Mouse (Mus musculus) telencephalon, adult 2 months (tissue): ENCODE measurements at regions not wholly inside any gene's neighbourhood (a gene's known extent, or its start where the extent isn't known, plus 50 kb on each side); places are given as distances from the start of the nearest gene placed in this dataset.
"Not testable (repeated sequence)": the region's sequence is repeated elsewhere in the genome, so short reads cannot be mapped to it uniquely, and the experiment has no call there.

Experiments
- DNase-seq: peaks from one replicate; pipeline ENCODE4 v3.0.0-alpha.2; 2011; ENCODE audit warnings: low read depth, low spot score

DNA sequence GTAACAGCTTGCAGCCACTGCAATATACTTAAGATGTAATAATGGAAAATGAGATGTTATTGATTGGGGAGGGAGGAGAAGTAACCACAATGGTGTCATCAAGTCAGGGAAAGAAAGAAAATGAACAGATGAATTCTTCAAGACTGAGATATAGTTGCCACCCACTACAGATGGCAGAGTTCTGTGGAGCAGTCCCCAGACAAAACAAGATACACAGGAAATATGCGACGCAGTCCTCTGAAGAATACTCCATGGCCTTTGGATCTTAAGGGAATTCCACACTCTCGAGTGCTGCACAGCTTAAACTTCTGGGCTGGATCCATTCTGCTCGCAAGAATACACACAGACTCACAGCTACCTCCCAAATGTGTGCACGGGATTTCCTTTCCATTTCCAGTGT lies 113.4 kb downstream of the Sox4 start:
- DNase-seq, result no peak

DNA sequence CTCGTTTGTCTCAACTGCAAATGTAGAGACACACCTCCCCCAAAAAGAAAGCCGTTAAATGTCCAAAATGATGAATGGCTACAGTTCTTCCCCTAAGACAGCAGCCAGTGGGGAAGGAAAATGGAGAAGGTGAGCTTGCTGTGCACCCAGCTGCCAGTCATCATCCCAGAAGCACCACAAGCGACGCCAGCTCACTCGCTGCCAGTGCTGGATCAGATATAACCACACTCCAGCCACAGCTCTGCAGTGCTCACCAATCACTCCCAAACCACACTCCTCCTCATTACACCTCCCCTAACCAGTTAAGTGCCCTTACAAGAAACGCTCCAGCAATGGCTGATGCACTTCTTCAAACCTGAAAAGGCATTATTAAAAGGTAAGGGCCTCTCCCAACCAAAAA lies 114.4 kb downstream of the Sox4 start:
- DNase-seq, result no peak

DNA sequence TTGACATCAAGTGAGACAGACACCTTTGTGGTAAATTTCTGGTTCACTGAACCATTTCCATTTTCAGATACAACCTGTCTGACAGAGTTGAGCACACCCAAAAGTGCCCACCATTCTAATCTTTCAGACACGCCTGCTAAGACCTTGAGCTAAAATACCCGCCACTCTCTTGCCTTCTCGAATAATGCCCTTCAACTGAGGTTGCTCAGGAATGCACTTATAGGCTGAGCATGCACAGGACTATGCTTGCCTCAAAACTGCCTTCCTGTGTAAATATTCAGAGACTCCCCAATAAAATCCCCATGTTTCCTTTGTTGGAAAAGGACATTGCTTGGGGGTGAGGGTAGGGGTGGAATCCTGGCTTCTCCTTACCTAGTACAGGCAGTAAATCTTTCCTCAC lies 115.3 kb downstream of the Sox4 start:
- DNase-seq, result no peak

DNA sequence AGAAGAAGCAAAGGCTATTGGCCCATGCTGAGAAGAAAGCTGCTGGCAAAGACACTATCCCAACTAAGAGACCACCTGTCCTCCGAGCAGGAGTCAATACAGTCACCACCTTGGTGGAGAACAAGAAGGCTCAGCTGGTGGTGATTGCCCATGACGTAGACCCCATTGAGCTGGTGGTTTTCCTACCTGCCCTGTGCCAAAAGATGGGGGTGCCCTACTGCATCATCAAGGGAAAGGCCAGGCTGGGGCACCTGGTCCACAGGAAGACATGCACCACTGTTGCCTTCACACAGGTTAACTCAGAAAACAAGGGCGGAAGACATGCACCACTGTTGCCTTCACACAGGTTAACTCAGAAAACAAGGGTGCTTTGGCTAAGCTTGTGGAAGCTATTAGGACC lies 116.3 kb downstream of the Sox4 start:
- not testable (repeated sequence) for DNase-seq

DNA sequence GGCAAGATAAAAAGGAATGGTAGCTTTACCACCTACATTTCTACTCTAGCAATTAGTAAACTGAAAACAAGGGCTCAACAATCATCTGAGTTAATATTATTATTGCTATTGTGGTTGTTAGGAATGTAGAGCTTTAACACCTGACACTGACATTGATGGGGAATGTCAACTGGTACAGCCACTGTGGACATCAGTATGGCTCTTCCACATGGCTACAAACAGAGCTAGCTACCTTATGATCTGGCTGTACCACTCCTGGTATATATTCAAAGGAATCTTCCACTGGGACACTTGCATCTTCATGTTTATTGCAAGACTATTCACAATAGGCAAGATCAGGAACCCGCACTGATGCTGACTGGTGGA lies 119.8 kb downstream of the Sox4 start:
- DNase-seq, result no peak

DNA sequence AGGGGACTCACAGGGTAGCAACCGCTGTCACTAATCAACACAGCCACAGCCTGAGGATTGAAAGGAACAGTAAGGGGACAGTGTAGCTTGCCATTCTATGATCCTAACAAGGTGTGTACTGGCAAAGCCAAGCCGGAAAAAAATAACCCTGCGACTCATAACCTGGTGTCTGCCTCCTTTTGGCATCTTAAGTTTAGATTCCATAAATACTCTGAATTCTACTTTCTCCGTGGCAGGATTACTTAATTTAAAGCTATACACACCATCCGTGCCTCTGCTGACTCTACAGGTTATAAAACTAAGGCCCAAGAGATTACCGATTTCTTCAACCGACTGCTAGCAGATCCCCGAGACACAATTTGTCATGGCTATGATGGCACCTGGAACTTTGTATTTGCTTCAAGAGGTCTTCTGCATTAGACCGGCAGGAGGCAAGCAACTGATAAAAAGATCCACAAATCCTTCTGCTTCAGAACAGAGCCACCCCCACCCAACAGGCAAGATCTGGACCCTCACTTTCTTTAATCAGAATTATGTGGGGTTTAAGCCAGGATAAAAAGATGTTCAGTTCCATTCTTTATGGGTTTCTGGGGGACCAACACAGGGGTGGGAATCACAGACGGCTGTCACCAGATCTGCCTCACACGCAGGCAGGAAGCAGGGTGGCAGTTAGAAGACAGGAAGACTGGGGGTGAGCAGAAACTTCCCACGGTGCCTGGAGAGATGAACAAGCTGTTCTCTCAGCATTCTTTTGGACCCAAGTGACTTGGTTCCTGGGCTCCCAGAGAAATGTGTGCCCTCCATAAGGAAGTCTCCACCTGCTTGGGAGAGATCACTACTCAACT lies 120.4 kb downstream of the Sox4 start:
- no peak for DNase-seq

DNA sequence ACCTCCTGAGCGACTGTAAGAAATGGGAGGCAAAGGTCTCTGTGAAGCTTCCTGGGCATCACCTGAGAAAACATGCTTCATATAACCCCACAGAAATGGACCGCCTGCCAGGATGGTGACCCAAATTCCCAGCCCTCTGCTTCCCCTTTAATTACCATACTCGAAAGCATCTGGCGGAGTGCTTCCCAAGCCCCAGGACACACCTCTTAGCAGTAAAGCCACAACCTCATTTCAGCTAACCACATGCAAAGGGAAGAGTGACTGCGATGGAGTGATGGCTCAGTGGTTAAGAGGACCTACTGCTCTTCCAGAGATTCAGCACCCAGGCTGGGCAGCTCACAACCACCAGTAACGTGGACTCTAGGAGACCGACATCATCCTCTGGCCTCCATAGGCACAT lies 127.2 kb downstream of the Sox4 start:
- DNase-seq, result no peak

DNA sequence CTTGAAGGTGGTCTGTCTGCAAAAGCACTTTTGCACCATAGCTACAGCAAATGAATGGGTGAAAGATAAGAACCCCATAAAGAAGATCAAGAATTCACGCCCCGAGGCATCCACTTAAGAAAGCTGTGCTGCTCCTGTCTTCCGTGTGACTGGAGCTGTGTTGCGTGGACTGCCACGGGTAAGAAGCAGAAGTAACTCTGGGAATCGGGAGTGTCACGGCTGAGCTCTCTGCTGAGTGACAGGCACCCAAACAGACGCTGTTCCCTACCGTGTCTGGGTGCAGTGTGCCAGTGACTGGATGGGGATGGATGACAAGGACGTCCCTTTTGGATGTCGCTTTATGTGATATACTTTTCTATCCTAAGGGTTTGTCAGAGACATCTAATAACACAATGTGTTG lies 129.5 kb downstream of the Sox4 start:
- no peak for DNase-seq

DNA sequence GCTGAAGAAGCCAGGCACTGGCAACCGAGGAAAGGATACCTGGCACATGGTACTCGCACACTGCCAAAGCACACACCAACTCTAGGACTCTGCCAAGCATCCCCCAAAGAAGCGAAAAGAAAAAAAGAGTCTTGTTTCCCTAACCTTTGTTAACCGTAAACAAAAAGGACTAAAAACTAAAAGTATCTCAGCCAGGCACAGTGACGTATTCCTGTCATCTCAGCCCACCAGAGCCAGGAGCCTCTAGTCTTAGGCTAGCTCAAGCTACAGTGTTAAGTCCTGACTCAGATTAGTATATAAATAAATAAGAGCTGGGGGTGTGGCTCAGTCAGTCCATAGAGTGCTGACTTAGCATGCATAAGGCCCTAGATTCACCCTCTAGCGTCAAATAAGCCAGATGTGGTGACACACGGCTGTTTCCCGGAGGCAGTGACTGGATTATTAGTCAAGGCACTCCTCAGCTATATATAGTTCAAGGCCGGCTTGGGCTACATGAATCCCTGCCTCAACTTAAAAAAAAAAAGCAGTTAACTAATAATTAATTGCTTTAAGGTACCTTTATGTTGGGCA lies 130.1 kb downstream of the Sox4 start:
- DNase-seq, result no peak

DNA sequence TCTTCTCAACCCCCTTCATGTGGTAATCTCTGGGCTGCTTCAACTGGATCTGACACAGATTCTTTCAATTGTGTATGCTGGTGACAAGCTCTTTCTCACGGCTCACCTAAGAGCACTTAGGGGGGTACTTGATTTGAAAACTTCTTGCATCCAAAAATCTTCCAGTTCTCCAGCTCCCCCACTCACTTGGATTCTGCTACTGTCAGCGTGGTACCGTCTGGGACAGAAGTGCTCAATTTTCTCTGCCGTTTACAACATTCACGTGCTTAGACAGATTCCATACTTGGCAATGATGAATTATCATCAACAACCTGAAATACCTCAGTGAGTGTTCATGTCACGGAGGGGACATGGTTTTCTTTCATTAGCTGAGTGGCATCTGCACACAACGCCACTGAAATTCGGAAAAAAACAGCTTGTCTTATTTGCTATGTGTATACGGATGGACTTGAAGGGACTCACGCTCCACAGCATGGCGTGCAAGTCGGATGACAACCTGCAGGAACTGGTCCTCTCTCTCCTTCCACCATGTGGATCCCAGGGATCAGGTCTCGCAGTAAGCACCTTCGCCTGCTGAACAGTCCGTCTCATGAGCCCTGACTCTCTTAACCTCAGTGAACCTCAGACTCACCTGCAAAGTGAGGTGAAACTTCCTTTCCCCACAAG lies 132.5 kb downstream of the Sox4 start:
- DNase-seq, result no peak

DNA sequence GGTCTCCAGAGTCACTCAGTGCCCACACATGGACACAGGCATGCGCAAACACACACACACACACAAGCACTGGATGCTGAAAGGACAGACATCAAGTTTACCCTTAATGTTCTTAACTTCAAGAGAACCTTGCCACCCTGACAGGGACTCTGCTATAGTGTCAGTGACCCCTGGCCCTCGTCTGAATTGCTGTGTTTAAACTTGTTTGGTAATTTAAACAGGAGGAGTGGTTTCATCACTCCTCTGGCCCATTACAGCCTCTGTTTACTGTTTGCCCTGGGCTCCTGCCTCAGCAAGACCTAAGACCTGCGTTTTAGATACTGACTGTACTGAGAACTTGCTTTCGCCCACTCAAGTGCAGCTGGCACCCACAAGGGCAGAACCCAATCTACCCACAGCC lies 139.4 kb downstream of the Sox4 start:
- DNase-seq, result no peak

DNA sequence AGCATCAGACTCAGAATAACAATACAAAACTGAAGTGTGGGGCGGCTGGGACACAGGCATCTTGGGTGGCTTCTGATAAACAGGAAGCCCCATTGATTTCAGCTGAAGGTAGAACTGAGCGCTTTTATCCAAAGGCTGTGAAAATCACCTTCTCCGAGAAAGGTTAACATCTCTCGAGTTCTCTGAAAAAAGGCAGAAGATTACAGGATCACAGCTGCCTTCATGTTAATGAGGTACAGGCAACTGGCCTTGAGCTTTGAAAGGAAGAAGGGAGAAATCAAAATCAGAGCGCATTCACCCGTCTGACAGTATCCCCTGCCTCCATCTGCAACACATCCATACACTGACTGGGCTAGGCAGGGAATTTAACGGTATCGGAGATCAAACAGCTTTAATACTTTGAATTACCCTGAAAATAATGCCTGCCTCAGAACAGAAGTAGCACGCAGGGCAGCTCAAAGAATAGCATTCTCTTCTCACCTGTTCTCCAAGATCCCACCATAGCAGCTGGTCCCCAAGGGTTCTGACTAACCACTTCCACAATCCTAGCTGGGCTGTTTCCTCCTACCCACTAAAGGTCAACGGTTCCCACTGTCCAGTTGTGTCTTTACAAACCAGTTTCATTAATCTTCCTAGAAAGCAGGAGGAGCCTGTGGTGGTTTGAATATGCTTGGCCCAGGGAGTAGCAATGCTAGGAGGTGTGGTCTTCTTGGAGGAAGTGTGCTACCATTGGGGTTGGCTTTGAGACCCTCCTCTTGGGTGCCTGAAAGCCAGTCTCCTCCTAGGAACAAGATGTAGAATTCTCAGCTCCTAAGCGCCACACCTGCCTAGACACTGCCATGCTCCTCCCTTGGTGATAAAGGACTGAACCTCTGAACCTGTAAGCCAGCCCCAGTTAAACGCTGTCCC lies 141.6 kb downstream of the Sox4 start:
- no peak for DNase-seq

DNA sequence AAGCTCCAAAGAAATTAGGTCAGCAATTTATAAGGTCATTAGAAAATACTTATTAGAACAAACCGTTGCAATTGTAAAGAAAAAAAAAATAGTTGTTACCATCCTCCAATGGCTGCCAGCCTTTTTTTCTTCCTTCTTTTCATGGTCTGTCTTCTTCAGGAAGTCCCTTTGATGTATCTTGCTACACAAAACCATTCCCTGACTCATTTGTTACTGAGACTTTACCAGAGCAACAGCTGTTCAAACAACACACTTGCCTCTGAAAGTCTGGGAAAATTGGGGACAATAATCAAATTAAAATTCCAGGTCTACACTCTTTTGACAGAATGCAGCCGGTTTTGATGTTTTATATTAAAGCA lies 142.5 kb downstream of the Sox4 start:
- DNase-seq, result no peak

DNA sequence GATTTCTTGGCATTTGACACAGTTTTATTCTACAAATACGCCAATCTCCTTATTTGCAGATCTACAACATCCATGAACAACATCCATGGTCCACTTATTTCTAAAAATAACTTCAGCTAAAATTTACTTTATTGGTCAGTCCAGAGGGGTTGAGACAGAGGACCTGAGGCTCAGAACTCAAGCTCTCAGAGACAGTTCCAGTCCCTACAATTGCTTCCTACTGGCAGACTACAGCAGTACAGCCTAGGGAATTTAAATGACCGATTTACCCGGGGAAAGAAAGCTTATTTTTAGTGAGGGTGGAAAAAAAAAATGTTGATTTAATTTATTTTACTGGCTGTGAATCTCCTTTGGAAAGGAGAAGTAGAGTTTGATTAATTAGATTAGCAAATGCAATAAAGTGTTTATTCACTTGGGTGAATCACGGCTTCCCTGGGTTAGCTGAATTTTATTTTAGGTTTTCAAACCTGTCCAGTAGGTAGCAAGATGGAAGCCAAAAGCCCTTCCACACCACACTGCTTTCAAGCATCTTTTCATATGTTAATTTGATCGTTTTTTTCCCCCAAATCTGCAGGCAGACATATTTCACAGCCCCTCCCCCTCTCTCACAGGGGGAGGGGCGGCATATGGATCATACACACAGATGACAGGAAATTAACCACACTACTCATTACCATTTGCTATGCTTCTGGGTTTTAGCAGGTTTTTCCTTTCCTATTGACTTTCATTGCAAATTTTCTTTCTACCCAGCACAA lies 143.0 kb downstream of the Sox4 start:
- DNase-seq, result no peak

DNA sequence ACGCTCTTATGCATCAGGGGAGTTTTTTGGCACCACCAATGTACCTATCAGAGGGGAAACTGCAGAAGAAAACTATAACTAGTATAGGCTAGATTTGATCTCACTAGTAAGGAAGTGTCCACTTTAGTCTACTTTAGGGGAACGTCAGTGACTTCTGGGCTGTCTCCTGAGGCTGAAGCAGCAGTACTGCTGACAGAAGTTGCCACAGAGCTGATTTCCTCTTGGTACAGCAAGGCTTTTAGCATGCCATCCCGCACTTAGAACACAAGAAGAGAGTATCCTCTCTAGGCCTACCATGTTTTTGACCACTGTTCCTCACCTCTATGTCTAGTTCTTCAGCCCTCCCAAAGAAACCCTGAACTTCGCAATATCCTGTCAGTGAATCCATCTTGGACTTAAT lies 148.2 kb downstream of the Sox4 start:
- DNase-seq, result no peak

DNA sequence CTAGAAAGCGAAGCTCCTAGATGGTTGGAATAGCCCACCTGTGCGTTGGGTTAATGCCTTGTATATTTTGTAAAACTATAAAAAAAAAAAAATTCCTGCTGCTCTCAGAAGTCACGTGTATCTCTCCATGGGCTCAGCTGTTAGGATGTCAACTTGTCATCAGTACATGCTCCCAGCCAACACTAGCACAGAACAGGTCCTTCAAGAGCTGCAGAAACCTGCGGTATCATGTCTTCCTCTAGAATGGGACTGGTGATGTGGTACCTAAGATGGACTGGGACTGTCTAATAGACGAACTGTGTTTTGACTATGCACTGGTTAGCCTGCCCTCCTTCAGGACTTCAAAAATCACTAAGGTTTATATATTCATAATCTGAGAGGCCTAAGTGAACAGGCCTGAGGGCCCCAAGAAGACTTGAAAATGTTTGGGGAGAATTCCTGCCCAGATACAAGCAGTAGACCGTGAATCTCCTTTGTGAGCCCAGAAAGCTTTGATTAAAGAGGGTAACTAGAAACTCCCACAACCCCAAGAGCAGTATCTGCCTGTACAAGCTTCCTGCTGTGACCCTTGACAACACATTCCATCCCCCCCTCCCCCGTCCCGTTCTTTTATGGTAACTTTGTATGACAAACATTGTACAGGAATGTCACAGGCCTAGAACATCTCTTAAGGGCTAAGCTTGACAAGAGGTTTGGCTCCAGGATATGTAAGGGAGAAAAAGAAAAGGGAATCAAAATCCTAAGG lies 152.1 kb downstream of the Sox4 start:
- no peak for DNase-seq

DNA sequence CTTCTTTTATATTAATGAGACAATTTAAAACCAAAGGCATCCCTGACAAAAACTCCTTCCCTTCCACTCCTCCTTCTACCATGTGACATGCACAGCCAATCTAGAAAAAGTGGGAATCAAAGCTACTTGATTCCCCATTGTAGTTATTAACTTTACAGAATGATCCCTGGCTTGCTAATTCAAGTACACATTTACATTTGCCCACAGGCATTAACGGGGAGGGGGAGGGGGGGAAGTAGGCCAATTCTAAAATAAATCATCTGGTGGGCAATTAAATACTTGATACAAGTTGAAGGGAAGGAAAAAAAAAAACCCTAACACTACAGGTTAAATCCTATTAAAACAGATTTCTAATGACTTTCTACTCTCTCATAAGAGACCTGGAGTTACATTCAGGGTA lies 152.8 kb downstream of the Sox4 start:
- no peak for DNase-seq

DNA sequence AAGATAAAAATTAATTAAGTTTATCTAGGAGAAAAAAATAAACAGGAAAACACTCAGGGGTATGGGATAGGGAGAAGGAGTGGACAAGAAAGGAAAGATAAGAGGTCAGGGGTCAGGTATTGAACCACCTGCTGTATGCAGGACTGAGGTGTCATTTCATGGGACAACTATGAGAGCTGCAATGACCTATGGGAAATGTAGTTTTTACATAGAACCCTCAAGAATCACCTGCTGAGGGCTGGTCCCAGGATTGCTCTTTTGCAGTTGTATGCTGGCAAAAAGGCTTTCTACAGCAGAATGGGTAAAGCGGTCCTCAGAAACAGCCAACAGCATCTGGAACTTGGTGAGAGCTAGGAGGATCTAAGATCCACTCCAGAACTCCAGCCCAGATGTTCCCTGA lies 154.0 kb downstream of the Sox4 start:
- DNase-seq, result no peak

DNA sequence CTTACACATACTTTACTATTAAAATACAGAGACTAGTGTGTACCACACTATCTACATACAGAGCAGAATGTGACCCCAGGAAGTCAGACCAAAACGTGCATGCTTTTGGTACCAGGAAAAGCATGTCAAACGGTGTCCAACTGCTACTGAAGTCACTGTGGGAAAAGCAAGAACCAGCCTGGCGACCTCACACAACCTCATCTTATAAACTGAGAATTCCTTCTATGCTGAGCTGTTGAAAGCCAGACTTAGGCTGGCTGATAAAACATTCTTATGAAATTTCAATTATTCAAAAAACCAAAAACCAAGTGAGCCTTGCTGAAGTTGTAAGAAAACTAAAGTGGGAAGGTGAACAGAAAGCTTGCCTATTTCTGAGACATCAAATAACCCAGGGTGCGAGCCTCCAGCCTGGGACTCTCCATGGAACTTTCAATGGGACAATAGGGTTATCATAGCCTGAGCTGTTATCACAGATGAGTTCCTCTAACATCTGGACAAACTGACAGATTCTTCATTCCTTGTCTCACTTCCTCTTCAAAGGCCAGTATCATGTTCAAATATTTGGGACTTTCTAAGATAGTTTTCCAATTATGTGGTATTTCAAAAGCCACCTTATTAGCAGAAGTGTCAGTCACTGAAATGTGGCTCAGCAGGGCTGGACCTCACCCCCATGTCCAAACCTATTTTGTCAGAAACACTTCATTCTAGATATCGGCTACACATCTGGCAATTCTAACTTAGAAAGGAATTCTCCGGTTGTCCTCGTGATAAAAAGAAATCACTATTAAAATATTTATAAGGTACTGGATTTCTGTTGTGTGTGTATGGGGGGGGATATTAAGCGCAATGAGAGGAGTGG lies 155.7 kb downstream of the Sox4 start:
- no peak for DNase-seq

DNA sequence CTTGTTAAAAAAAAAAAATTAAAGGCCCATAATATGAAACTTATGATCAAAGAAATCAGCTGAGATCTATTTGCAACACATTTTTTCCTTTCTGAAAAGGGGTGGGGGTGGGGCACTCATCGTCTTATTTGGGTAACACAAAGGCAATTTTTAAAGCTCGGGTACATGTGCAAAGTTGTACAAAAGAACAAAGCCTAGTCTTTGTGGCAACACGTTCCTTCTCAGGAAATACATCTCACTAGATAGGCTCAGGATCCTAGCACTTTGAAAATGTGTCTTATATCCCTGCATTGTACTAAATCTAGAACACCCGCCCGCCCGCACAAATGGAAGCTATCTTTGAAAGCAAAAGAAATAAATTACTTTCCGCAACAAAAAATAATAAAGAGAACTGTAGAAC lies 158.2 kb downstream of the Sox4 start:
- no peak for DNase-seq
